Mouse (Mus musculus) cerebellum, adult 9-11 months (tissue): ENCODE data around the gene Foxred2.

Experiments used
- DNase-seq: peaks from one replicate; pipeline ENCODE4 v3.0.0; 2022

The Foxred2 gene

DNA sequence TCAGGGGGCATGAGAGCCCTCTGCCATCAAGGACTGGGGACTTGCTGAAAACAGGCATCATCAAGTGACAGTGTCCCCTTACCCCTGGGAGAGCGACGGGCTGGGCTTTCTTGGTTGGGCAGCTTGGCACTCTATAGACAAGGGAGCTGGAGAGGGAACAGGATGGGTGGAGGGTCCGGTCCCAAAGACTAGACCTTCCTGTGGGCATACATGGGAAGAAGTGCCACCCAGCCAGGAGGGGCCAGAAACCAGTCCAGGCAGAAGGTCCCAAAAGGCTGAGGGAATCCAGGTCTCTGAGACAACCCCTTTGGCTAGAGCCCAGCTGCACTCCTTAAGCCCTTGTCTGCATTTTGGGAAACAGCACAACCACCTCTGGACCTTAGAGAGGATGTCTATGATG is 42.0 kb downstream of the Foxred2 start:
- no peak for DNase-seq

GRCm38 (mm10) chr15:77913054-77913453 is 43.5 kb downstream of the Foxred2 start:
- no peak for DNase-seq

- DNase-seq: no peak
These were observed 43.9 kb downstream of the Foxred2 start for GRCm38 (mm10) chr15:77912585-77912984.

GRCm38 (mm10) chr15:77912048-77912447 is 44.5 kb downstream of the Foxred2 start:
- no peak for DNase-seq

DNA sequence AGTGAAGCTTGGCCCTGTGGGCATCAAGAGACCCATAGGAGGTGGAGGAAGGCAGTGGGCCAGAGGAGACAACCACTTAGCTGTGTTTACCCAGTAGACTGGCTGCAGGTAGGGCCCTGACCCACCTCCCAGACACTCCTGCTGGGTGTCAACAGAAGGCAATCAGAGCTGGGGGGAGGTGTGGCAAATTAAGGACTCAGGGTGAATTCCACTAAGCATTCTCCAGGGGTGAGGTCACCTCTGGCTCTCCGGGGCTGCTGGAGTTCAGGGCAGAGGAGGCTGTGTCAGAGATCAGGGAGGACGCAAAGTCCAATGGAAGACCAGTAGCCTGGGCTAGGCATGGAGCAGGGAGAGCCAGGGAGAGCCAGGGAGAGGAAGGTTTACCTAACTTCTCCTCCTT is 45.5 kb downstream of the Foxred2 start:
- DNase-seq: no peak

DNA sequence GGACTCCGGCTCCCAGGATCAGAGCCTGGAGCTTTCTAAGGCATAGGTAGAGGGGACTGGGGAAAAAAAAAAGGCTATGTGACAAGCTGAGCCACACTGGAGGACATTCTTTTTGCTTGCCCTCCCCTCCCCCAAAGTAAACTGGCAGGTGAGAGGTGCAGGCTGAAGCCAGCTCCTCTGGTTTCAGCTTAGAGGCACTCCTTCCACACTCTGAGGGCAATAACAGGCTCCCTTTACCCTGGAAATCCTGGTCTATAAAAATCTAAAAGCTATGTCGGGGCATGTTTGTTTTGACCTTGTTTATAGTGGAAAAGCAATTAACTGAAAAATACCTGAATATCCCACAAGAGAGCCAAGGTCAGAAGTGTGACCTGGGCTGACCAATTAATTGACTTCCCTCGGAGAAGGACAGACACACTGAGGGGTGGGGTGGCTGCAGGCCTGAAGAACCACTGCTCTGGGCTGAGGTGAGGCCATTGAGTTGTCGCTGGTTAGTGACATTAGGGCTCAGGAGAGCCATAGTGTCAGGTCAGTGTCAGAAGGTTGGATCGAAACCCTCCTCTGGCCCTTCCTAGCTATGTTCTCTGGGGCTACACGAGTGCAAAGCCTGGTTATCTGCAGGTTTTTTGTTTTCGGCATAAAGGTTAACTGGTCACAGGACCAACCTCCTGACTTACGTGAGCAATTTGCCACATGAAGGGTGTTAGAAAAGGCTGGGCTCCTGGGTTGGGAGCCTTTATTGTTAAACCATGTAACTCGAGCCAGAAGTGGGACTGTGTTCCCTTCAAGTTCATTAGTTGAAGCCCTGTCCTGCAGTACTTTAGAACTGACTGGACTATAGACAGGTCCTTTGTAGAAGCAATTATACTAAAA is 48.6 kb downstream of the Foxred2 start:
- DNase-seq: no peak

- no peak for DNase-seq
These were observed 50.0 kb downstream of the Foxred2 start for GRCm38 (mm10) chr15:77906545-77906944.

- DNase-seq: no peak
These were observed 50.4 kb downstream of the Foxred2 start for GRCm38 (mm10) chr15:77906081-77906480.

DNA sequence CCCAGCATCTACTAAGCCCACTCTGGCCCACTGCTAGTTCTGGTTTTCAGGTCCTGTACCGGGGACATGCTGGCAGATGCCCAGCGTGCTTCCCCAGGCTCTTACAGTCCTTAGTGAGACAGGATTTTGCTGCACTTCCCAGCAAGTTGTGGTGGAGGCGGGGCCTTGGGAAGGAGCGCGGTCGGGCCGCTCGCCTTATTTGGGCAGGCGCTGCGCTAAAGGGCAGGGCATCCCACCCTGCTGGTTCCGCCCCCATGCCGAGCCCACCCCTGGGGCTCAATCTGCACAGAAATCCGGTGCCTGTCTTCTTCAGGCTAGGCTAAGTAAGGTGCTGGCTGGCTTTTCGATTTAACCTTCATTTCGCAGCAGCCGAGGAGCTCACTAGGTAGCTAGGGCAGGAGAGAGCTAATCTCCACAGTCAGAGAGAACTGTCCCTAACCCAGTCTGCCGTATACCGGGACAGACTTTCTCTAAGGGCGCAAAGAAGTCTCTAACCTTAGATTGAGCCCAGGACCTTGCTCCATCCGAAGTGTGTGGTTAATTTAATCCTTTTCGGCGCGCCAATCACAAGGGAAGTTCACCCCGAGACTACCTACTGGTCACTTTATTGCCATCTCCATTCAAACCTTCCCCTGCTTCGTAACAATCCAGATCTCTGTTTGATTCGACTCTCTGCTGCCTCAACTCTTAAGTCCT is 51.1 kb downstream of the Foxred2 start:
- DNase-seq: no peak

DNA sequence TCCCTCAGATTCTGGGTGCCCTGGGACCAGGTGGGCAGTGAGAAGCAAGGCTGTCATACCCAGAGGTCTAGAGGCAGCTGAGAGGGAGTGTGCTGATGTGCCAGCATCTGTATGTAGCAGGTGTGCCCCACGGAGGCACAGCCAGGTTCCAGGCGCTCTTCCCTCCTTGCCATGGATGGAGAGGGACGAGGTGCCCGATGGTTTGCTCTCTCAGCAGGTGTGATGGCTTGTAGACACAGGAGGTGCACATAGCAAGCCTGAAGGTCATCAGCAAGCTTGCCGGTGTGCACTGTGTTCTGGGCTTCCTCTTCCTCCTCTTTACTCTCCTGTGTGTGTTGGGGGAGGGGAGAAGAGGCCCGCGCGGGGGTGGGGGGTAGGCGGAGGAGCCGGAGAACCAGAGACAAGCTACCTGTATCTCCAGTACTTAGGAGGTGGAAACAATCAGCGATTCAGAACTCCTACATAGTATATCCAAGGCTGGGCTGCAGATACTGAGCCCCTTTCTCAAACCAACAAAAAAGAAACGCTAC is 52.1 kb downstream of the Foxred2 start:
- no peak for DNase-seq

DNA sequence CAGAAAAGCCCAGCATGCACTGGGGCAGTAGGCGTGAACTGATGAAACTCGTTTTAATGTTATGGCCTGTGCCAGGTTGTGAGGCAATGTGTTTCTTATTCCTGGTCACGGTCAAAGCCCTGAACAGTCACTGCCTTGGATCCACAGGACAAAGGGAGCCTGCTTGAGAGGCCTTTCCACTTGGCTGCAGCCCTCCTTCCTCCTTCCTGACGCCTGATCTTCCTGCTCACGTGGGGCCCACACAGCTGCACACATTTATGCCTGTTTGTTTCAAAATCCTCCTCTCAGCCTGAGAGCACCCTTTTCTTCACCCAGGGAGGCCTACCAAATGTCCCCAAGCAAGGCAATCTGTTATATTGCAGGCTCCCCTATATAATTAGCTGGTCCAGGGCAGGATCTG is 53.3 kb downstream of the Foxred2 start:
- DNase-seq: no peak

DNA sequence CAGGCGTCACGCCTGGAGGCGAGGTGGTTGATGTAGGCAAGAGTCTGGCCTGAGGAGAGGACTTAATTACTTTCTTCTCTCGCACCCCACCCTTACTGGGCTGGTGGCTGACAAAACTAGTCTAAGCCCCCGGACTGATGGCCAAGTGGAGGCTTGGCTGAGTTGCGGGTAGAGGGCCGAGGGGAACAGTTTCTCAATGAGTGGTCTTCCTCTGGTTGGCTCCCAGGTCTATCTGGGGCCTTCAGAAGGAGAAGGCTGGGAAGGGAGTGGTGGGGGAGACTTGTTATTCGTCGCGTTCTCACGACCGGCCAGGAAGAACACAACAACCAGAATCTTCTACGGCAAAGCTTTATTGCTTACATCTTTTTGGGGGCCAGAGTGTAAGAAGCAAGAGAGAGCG is 61.6 kb downstream of the Foxred2 start:
- DNase-seq: no peak

GRCm38 (mm10) chr15:77893292-77893691 is 63.2 kb downstream of the Foxred2 start:
- DNase-seq: no peak

GRCm38 (mm10) chr15:77892420-77892819 is 64.1 kb downstream of the Foxred2 start:
- no peak for DNase-seq

GRCm38 (mm10) chr15:77891766-77892165 is 64.8 kb downstream of the Foxred2 start:
- DNase-seq: no peak
